Mouse (Mus musculus) ovary, adult 18-20 months (tissue): Measurements from ENCODE around the gene Cdkal1.

Source experiments
- DNase-seq: peaks from one replicate; pipeline ENCODE4 v3.0.0; 2022; ENCODE audit warnings: low spot score, mixed read lengths

Cdkal1 gene

GRCm38 (mm10) chr13:29499750-29500149 is 355.7 kb downstream of the Cdkal1 start:
- no peak for DNase-seq

- DNase-seq, result no peak
These were observed 358.2 kb downstream of the Cdkal1 start for GRCm38 (mm10) chr13:29497286-29497685.

- DNase-seq, result no peak
These were observed 365.1 kb downstream of the Cdkal1 start for GRCm38 (mm10) chr13:29490341-29490740.

GRCm38 (mm10) chr13:29489476-29489875 is 366.0 kb downstream of the Cdkal1 start:
- no peak for DNase-seq

- DNase-seq, result no peak
These were observed 368.8 kb downstream of the Cdkal1 start for GRCm38 (mm10) chr13:29486709-29487108.

- DNase-seq, result no peak
These were observed 371.5 kb downstream of the Cdkal1 start for GRCm38 (mm10) chr13:29483950-29484349.

GRCm38 (mm10) chr13:29482147-29482863 is 373.2 kb downstream of the Cdkal1 start:
- DNase-seq, result no peak

- DNase-seq, result no peak
These were observed 379.1 kb downstream of the Cdkal1 start for GRCm38 (mm10) chr13:29476421-29476820.

- DNase-seq, result no peak
These were observed 381.2 kb downstream of the Cdkal1 start for GRCm38 (mm10) chr13:29474301-29474700.

GRCm38 (mm10) chr13:29473779-29474178 is 381.7 kb downstream of the Cdkal1 start:
- DNase-seq, result no peak

GRCm38 (mm10) chr13:29462271-29462670 is 393.2 kb downstream of the Cdkal1 start:
- no peak for DNase-seq

GRCm38 (mm10) chr13:29460741-29461140 is 394.7 kb downstream of the Cdkal1 start:
- DNase-seq, result no peak

GRCm38 (mm10) chr13:29458385-29458784 is 397.1 kb downstream of the Cdkal1 start:
- no peak for DNase-seq

- DNase-seq, result no peak
These were observed 418.4 kb downstream of the Cdkal1 start for GRCm38 (mm10) chr13:29437067-29437466.

- no peak for DNase-seq
These were observed 420.7 kb downstream of the Cdkal1 start for GRCm38 (mm10) chr13:29434726-29435125.

GRCm38 (mm10) chr13:29430919-29431318 is 424.6 kb downstream of the Cdkal1 start:
- no peak for DNase-seq

- no peak for DNase-seq
These were observed 425.6 kb downstream of the Cdkal1 start for GRCm38 (mm10) chr13:29429877-29430276.

GRCm38 (mm10) chr13:29429196-29429595 is 426.3 kb downstream of the Cdkal1 start:
- DNase-seq, result no peak

- no peak for DNase-seq
These were observed 438.9 kb downstream of the Cdkal1 start for GRCm38 (mm10) chr13:29416450-29417136.

GRCm38 (mm10) chr13:29415967-29416366 is 439.5 kb downstream of the Cdkal1 start:
- DNase-seq, result no peak

- DNase-seq, result no peak
These were observed 440.6 kb downstream of the Cdkal1 start for GRCm38 (mm10) chr13:29414878-29415277.

- no peak for DNase-seq
These were observed 441.0 kb downstream of the Cdkal1 start for GRCm38 (mm10) chr13:29414470-29414869.

- DNase-seq, result no peak
These were observed 444.3 kb downstream of the Cdkal1 start for GRCm38 (mm10) chr13:29411176-29411575.

- DNase-seq, result no peak
These were observed 447.9 kb downstream of the Cdkal1 start for GRCm38 (mm10) chr13:29407619-29408018.
